Mouse (Mus musculus): ENCODE measurements around the gene Plcb3.
"Not testable (repeated sequence)": the region's sequence is repeated elsewhere in the genome, so short reads cannot be mapped to it uniquely, and the experiment has no call there.

Plcb3 gene

GRCm38 (mm10) chr19:6991166-6991565 lies 14.9 kb upstream of the Plcb3 start:
- DNase-seq (ENCODE audit: low read depth, low spot score): not testable (repeated sequence)

- no peak for DNase-seq (ENCODE audit: low read depth, low spot score)
Observed at GRCm38 (mm10) chr19:6990712-6991111, 14.4 kb upstream of the Plcb3 start.

- no peak for DNase-seq (ENCODE audit: low read depth, low spot score)
Observed at GRCm38 (mm10) chr19:6989251-6989650, 13.0 kb upstream of the Plcb3 start.

GRCm38 (mm10) chr19:6987904-6988285 lies 11.6 kb upstream of the Plcb3 start:
- no peak for DNase-seq (ENCODE audit: low read depth, low spot score)

- no peak for DNase-seq (ENCODE audit: low read depth, low spot score)
Observed at GRCm38 (mm10) chr19:6987061-6987903, 11.0 kb upstream of the Plcb3 start, which contains the start of gene Vegfb. Gene Vegfb (minus strand): TSS chr19:6987651.

- no peak for DNase-seq (ENCODE audit: low read depth, low spot score)
Observed at GRCm38 (mm10) chr19:6985951-6986708, 9.9 kb upstream of the Plcb3 start.

- DNase-seq (ENCODE audit: low read depth, low spot score): no peak
Observed at GRCm38 (mm10) chr19:6985300-6985699, 9.0 kb upstream of the Plcb3 start.

GRCm38 (mm10) chr19:6983621-6984020 lies 7.4 kb upstream of the Plcb3 start:
- DNase-seq (ENCODE audit: low read depth, low spot score): no peak

- DNase-seq (ENCODE audit: low read depth, low spot score): no peak
Observed at GRCm38 (mm10) chr19:6981465-6981864, 5.2 kb upstream of the Plcb3 start.

- DNase-seq (ENCODE audit: low read depth, low spot score): peak; percentile 98
Observed at GRCm38 (mm10) chr19:6980381-6981093, 4.3 kb upstream of the Plcb3 start, which contains the start of gene Fkbp2. Gene Fkbp2 (minus strand): TSS chr19:6980501.

GRCm38 (mm10) chr19:6979486-6980380 lies 3.5 kb upstream of the Plcb3 start:
- peak; percentile 97 for DNase-seq (ENCODE audit: low read depth, low spot score)

- no peak for DNase-seq (ENCODE audit: low read depth, low spot score)
Observed at GRCm38 (mm10) chr19:6979001-6979479, 2.8 kb upstream of the Plcb3 start.

GRCm38 (mm10) chr19:6978639-6978974 lies 2.3 kb upstream of the Plcb3 start:
- DNase-seq (ENCODE audit: low read depth, low spot score): no peak

GRCm38 (mm10) chr19:6977759-6978638 lies 1.7 kb upstream of the Plcb3 start:
- DNase-seq (ENCODE audit: low read depth, low spot score): no peak

- DNase-seq (ENCODE audit: low read depth, low spot score): no peak
Observed at GRCm38 (mm10) chr19:6974211-6975205, 1.8 kb downstream of the Plcb3 start, which contains the start of gene Ppp1r14b. Gene Ppp1r14b (plus strand): TSS chr19:6974968.

GRCm38 (mm10) chr19:6973581-6974190 lies 2.6 kb downstream of the Plcb3 start:
- DNase-seq (ENCODE audit: low read depth, low spot score): no peak

- DNase-seq (ENCODE audit: low read depth, low spot score): no peak
Observed at GRCm38 (mm10) chr19:6972247-6972917, 3.9 kb downstream of the Plcb3 start.

- DNase-seq (ENCODE audit: low read depth, low spot score): no peak
Observed at GRCm38 (mm10) chr19:6971644-6972043, 4.6 kb downstream of the Plcb3 start.
